Mouse (Mus musculus): ENCODE results near the gene Tubgcp5. TPM values are rescaled to one million over a fixed set of nuclear protein-coding genes. Genes with fewer than 3 reads are reported as not detected.
A peak's percentile ranks its signal among the peaks of the same experiment; 100 is the strongest.
"Not testable (repeated sequence)": the region's sequence is repeated elsewhere in the genome, so short reads cannot be mapped to it uniquely, and the experiment has no call there.

The Tubgcp5 gene
- 39.0 and 39.3 TPM in 2 replicates for polyA plus RNA-seq (2015; fragmentation: Nextera tagmentation; extraction: Ambion mirVana)

DNA sequence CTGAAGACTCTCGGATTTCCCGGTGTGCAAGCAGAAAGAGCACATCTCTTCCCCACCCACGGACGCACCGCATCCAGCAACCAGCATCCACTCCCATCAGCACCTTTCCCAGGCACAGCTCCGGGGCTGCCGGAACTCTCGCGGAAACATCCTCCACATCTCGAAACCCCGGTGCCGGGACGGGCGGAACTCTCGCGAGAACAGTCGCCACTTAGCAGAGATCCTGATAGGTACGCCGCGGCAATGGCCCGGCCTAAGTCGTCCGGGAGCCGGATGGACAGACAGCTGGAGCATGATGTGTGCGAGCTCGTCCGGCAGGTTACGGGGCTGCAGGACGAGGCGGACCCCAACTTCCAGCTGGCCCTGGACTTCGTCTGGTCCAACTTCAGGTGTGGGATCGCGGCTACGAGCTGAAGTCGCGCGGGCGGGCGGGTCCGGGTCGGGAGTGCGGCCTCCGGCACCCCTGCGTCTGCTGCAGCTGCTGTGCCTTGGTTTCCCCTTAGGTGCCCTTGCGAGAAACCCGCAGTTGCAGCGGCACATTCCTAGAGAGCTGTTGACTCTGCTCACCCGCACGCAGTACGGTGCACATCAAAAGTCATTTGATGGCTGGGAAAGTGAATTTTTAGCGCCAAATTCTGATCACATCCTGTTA lies at the start of gene Tubgcp5:
Gene Tubgcp5 (plus strand): TSS at position 203 of the 652 bp plus-strand sequence.
- WGBS = under 1% methylated on average over 50 of the region's 51 CpGs
- no peaks in the 10 kb centered on the region for H3K9me3 ChIP-seq (replicated peaks)
- H3K27me3 ChIP-seq = no peaks in the 10 kb centered on the region

DNA sequence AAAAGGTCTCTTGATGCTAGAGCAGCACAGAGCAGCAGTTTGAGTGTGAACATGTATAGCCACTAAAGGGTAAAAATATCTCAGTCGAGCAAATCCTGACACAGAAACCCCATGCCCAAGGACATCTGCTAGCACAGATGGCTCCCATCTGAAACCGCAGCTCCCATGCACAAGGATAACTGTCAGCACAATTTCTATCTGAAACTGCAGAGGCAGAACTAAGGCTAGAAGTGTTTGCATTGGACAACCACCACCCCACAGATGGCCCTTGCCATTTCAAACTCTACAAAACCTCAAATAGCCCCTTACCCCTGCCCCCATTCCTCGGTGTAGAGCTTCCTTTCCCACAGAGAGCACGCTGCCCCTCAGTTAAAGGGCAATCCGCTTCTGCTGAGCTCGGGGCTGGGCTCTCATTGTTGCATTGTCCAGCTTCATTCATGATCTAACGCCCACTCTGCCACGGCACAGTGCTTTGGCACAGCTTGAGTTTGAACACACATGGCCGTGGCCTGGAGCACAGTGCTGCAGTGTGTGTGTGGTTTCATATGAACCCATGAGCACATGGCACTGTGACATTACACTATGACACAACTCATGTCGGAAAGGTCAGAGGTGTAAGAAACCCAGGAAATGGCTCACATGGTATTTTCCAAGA lies 49.3 kb upstream of the Tubgcp5 start:
- peak overlapping the region; percentile 75 for H3K27ac ChIP-seq
- WGBS = 27% methylated on average over 10 of the region's 10 CpGs
- H3K4me1 ChIP-seq = no peaks in the 10 kb centered on the region; the same call in 1 of the 2 replicates
- no peaks in the 10 kb centered on the region for H3K36me3 ChIP-seq (ENCODE audit: poor library complexity, severe bottlenecking)
- no peak overlapping the region for H3K4me3 ChIP-seq
- H3K4me2 ChIP-seq = no peak overlapping the region
- H3K9ac ChIP-seq = no peak overlapping the region
- H3K9me3 ChIP-seq (replicated peaks) = no peaks in the 10 kb centered on the region
- peak; percentile 87 for ATAC-seq
- H3K27me3 ChIP-seq = no peaks in the 10 kb centered on the region

More for the DNA sequence above, at the start of gene Tubgcp5:
- H3K4me1 ChIP-seq = peaks cover 16% of the 10 kb centered on the region
- peak within 1 kb of the TSS; percentile 44; the same call in 1 of the 2 replicates for H3K27ac ChIP-seq
- H3K9ac ChIP-seq = peak within 1 kb of the TSS; percentile 89
- peak; percentile 100 for ATAC-seq
- peaks cover 29% of the 10 kb centered on the region for H3K36me3 ChIP-seq (ENCODE audit: poor library complexity, severe bottlenecking)
- peak within 1 kb of the TSS; percentile 77 for H3K4me3 ChIP-seq
- H3K4me2 ChIP-seq = peak within 1 kb of the TSS; percentile 77

DNA sequence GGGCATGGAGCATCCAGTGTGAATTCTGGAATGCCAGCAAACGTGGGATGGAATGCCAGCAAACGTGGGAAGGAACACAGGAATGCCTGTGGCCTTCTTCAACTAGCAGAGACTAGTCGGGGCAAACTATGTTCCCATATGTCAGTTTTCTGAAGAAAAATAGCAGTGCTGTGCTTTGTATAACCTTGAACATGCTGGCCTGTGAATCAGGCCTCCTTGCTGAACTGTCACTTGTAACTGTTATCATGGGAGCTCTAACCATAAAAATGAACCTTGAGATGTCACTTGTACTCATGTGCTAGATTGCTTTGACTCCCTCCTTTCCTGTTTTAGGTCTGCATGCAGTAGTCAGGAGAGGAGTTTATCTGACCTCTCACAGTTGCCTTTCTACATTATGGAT lies 43.1 kb upstream of the Tubgcp5 start:
- Histone ChIP-seq H3K4me1 (no peaks in the 10 kb centered on the region), H3K4me2 (no peak overlapping the region), H3K27me3 (no peaks in the 10 kb centered on the region), H3K9me3 (replicated peaks) (no peaks in the 10 kb centered on the region), H3K9ac (no peak overlapping the region), H3K36me3 (ENCODE audit: poor library complexity, severe bottlenecking) (no peaks in the 10 kb centered on the region), H3K4me3 (no peak overlapping the region), H3K27ac (no peak overlapping the region)
- WGBS = 88% methylated on average over 3 of the region's 3 CpGs
- no peak for ATAC-seq

DNA sequence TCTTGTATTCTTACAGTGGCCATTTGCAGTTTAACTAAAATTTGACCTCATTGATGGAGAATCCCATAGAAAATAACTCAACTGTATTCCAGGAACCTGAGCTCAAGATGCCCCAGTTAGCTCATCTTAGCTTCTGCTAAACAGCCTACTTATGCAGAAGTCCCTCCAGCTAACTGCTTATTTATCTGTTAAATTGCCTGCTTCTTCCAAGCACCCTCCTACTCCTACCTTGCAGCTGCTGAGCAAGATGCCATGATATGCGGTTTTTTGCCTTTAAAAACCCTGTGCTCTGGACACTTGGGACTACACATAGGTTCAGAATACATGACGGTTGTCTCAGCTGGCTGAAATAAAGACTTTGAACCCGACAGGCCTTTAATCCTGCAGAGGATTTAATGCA lies 34.6 kb upstream of the Tubgcp5 start:
- no peak overlapping the region for H3K4me3 ChIP-seq
- ATAC-seq = no peak
- H3K27ac ChIP-seq = no peak overlapping the region
- 58% methylated on average over 3 of the region's 3 CpGs for WGBS
- no peak overlapping the region for H3K9ac ChIP-seq
- H3K4me2 ChIP-seq = no peak overlapping the region
- no peaks in the 10 kb centered on the region for H3K36me3 ChIP-seq (ENCODE audit: poor library complexity, severe bottlenecking)
- no peaks in the 10 kb centered on the region for H3K4me1 ChIP-seq
- H3K9me3 ChIP-seq (replicated peaks) = no peaks in the 10 kb centered on the region
- H3K27me3 ChIP-seq = no peaks in the 10 kb centered on the region

DNA sequence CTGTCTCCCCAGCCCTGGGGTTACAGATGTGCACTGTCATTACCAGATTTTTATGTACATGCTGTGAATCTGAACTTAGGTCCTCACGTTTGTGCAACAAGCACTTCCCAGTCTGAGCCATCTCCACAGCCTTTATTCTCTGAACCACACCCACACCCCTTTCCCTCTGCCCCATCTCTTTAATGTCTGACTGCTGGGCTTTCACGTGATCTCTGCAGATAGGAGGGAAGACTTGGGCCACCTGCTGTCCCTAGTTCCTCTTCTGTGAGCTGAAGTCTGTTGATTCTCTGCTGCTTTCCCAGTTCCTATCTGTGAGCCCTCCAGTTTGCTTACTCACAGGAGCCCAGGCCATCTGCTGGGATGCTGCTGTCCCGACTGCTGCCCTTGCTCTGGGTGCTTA lies 26.0 kb upstream of the Tubgcp5 start, which contains the start of gene Siglech:
Gene Siglech (plus strand): TSS at position 253 of the 400 bp plus-strand sequence.
- WGBS = 51% methylated on average over 3 of the region's 3 CpGs
- H3K27me3 ChIP-seq = no peaks in the 10 kb centered on the region
- no peak within 1 kb of the TSS for H3K4me2 ChIP-seq
- no peaks in the 10 kb centered on the region for H3K4me1 ChIP-seq
- H3K27ac ChIP-seq = no peak within 1 kb of the TSS
- no peak within 1 kb of the TSS for H3K4me3 ChIP-seq
- no peaks in the 10 kb centered on the region for H3K36me3 ChIP-seq (ENCODE audit: poor library complexity, severe bottlenecking)
- ATAC-seq = no peak
- H3K9me3 ChIP-seq (replicated peaks) = no peaks in the 10 kb centered on the region
- no peak within 1 kb of the TSS for H3K9ac ChIP-seq

DNA sequence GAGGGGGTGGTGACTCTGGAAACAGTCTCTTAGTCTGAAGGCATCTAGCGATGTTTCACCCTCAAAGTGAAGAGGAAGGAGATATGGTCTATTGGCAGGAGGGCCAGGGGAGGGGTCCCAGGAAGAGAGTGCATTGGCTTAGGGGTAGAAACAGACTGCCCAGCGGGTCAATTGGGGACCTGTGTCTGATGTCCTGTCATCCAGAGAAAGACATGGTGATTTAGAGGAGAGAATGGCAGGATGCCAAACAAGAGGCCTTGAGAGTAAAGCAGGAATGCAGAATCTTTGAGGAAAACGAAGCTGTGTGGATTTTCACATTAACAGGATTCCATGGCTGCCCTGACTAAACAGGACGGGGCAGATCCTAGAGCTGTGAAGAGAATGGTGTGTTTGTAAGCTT lies 13.9 kb upstream of the Tubgcp5 start:
- Histone ChIP-seq H3K4me2 (no peak overlapping the region), H3K9ac (no peak overlapping the region), H3K27me3 (no peaks in the 10 kb centered on the region), H3K9me3 (replicated peaks) (no peaks in the 10 kb centered on the region), H3K4me3 (no peak overlapping the region), H3K27ac (no peak overlapping the region), H3K4me1 (no peaks in the 10 kb centered on the region), H3K36me3 (ENCODE audit: poor library complexity, severe bottlenecking) (no peaks in the 10 kb centered on the region)
- 53% methylated on average over 4 of the region's 4 CpGs for WGBS
- ATAC-seq = no peak

DNA sequence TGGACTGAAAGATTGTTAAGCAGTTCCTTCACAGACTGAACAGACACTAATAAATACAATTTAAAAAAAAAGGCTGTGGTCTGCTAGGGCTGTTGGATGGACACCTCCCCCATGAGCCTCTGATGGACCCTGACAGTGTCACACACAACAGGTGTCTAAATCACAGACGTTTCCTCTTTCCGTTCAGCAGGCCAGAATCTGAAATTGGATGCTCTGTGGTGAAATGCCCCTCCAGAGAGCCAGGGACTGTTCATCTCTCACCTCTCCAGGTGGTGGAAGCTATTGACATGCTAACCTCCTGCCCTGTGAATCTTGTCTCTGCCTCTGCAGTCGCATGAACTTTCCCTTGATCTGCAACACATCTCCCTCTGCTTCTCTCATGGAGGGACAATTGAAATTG lies 11.5 kb upstream of the Tubgcp5 start:
- Histone ChIP-seq H3K9ac (no peak overlapping the region), H3K4me1 (no peaks in the 10 kb centered on the region), H3K27ac (no peak overlapping the region), H3K36me3 (ENCODE audit: poor library complexity, severe bottlenecking) (no peaks in the 10 kb centered on the region), H3K4me2 (no peak overlapping the region), H3K9me3 (replicated peaks) (no peaks in the 10 kb centered on the region), H3K4me3 (no peak overlapping the region), H3K27me3 (no peaks in the 10 kb centered on the region)
- no peak for ATAC-seq
- WGBS = 70% methylated on average over 3 of the region's 3 CpGs

DNA sequence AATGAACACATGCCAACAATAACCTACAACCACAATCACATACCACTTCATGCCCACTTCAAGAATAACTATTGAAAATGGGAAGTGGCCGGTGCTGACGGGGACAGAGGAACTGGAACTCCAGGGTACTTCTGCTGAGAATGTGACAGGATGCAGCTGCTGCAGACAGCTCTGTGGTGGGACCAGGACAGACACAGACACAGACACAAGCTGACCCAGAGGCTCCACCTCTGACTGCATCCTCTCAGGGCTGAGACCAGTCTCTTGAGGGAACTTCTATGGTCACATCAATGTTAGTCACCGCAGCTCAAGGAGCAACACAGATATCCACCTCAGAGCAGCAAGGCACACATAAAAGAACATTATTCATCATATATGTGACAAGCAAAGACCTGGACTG lies 9.4 kb upstream of the Tubgcp5 start:
- 88% methylated on average over 3 of the region's 3 CpGs for WGBS
- no peak for ATAC-seq
- no peaks in the 10 kb centered on the region for H3K4me1 ChIP-seq

DNA sequence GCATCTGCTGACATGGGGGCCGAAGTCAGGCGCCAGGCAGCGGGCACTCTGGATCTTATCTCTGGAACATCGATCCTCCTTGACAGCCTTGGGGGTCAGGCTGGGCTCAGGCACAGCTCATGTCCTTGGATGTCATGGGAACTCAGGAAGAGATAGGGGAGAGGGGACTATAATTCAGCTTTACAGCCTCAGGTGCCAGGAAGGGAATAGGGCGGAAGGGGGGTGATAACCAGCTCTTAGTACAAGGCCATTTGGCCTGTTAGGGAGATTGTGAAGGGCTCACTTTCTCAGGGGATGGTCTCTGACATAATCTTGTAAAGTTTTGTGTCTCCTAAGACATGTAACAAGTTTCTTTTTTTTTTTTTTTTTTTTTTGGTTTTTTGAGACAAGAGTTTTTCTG lies 3.4 kb upstream of the Tubgcp5 start:
- not testable (repeated sequence) for H3K4me2 ChIP-seq; ATAC-seq; H3K27ac ChIP-seq; H3K9ac ChIP-seq; H3K27me3 ChIP-seq; H3K36me3 ChIP-seq (ENCODE audit: poor library complexity, severe bottlenecking); H3K9me3 ChIP-seq (replicated peaks); H3K4me3 ChIP-seq
- H3K4me1 ChIP-seq = peaks cover 16% of the 10 kb centered on the region
- WGBS = 92% methylated on average over 5 of the region's 5 CpGs

More for the DNA sequence above, 9.4 kb upstream of the Tubgcp5 start:
- no peak overlapping the region for H3K4me2 ChIP-seq
- no peaks in the 10 kb centered on the region for H3K36me3 ChIP-seq (ENCODE audit: poor library complexity, severe bottlenecking)
- no peak overlapping the region for H3K27ac ChIP-seq
- H3K9me3 ChIP-seq (replicated peaks) = no peaks in the 10 kb centered on the region
- H3K9ac ChIP-seq = no peak overlapping the region
- H3K27me3 ChIP-seq = no peaks in the 10 kb centered on the region
- no peak overlapping the region for H3K4me3 ChIP-seq

DNA sequence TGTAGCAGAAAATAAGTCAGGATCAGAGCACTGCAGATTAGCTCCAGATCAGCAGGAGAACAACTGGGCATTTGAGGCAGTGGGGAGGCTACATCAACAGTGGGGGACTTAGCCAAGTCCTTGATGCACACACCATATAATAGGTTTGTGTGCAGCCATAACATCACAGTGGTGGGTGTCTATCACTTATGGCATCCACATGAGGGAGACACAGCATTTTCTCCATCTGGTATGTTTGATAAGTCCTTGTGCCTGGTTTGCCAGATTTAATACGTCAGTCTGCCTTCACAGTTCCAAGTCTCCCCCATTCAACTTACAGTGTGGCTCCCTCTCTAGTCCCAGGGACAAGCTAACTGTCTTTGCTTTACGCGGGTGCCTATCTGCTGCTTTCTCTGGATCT lies 1.7 kb upstream of the Tubgcp5 start:
- no peak for ATAC-seq
- Histone ChIP-seq H3K27ac (peak overlapping the region; percentile 11; the same call in 1 of the 2 replicates), H3K4me2 (no peak overlapping the region), H3K9ac (no peak overlapping the region), H3K4me1 (peaks cover 16% of the 10 kb centered on the region), H3K9me3 (replicated peaks) (no peaks in the 10 kb centered on the region), H3K4me3 (no peak overlapping the region), H3K27me3 (no peaks in the 10 kb centered on the region), H3K36me3 (ENCODE audit: poor library complexity, severe bottlenecking) (peaks cover 14% of the 10 kb centered on the region)
- WGBS = 75% methylated on average over 3 of the region's 3 CpGs

DNA sequence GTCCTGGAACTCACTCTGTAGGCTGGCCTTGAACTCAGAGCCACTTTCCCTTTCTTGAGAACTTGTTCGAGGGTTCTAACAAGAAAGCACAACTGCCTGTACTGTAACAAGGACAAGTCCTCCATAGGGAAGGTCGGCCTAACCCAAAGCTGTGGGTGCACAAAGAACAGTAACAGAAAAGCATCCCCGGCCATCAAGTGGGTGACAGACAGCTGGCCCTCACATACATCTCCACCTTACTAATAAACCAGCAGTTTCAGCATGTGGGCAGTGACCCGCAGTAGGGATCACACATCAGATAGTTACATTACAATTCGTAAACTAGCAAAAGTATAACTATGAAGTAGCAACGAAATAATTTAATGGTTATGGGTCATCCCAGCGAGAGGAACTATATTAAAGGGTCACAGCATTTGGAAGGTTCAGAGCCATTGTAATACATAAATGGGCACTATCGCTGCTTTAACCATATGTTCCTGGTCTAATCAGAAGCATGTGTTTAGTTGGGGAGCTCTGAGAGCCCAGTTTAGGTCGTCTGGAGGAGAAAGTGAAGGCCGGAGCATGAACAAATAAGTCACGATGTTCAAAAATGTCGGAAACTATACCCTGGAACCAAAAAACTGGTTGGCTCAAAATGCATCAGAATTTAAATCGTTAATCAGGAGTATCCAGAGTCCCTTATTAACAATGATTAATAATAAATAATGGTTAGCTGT lies 560 bp upstream of the Tubgcp5 start:
- peak; percentile 36 for ATAC-seq
- Histone ChIP-seq H3K4me2 (peak overlapping the region; percentile 77), H3K4me3 (peak overlapping the region; percentile 77), H3K36me3 (ENCODE audit: poor library complexity, severe bottlenecking) (peaks cover 24% of the 10 kb centered on the region), H3K9me3 (replicated peaks) (no peaks in the 10 kb centered on the region), H3K27me3 (no peaks in the 10 kb centered on the region), H3K4me1 (peaks cover 16% of the 10 kb centered on the region), H3K27ac (peak overlapping the region; percentile 41; the same call in 1 of the 2 replicates), H3K9ac (peak overlapping the region; percentile 89)
- WGBS = 34% methylated on average over 13 of the region's 13 CpGs

DNA sequence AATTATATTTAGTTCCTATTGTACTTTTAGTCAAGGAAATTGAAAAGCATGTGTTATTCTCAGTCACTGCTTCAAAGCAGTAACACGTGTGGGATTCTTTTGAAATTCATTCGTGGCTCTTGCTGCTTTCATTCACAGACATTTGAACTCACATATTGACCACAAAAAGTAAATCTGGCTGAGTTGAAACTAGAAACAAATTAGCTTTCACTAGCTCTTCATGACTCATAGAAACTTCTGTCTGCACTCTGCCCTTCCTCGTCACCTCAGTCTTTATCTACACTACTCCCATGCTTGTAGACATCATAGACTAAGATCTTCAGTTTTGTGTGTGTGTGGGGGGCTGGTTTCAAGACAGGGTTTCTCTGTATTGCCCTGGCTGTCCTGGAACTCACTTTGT lies 6.0 kb downstream of the Tubgcp5 start:
- no peak overlapping the region for H3K27ac ChIP-seq
- peaks cover 3% of the 10 kb centered on the region for H3K4me1 ChIP-seq
- H3K9ac ChIP-seq = no peak overlapping the region
- no peaks in the 10 kb centered on the region for H3K9me3 ChIP-seq (replicated peaks)
- peaks cover 78% of the 10 kb centered on the region for H3K36me3 ChIP-seq (ENCODE audit: poor library complexity, severe bottlenecking)
- H3K4me2 ChIP-seq = no peak overlapping the region
- no peak for ATAC-seq
- no peaks in the 10 kb centered on the region for H3K27me3 ChIP-seq
- no peak overlapping the region for H3K4me3 ChIP-seq
- 88% methylated on average over 3 of the region's 3 CpGs for WGBS
